Mouse (Mus musculus): ENCODE measurements around the gene Fam185a.

- TF ChIP-seq POLR2A (IDR thresholded peaks at IDR 0.05; ENCODE audit: borderline replicate concordance, extremely low read depth, low read depth, low read length): no peak
- TF ChIP-seq CTCF (IDR thresholded peaks at IDR 0.05; ENCODE audit: insufficient read depth, low read length): no peak
Observed at GRCm38 (mm10) chr5:21502936-21503610, 78.3 kb downstream of the Fam185a start.
